Mouse (Mus musculus): ENCODE results near the gene Pink1.

Pink1 gene

DNA sequence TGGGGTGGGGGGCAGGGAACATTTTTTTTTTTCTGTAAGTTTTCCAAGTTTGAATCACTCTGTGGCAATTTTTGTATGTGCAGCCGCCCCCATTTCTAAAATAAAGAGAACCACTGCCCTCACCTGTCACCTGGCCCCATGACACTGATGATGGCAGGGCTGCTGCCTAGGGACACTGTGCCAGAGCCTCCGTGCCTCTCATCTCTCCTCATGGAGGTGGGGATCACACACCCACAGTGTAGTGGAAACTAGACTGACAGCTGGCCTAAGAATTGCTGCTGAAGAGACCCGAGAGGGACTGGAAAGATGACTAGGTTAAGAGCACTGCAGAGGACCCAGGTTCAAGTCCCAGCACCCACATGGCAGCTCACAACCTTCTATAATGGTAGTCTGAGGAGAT is 14.0 kb downstream of the Pink1 start:
- no peak for DNase-seq (ENCODE audit: low spot score)

DNA sequence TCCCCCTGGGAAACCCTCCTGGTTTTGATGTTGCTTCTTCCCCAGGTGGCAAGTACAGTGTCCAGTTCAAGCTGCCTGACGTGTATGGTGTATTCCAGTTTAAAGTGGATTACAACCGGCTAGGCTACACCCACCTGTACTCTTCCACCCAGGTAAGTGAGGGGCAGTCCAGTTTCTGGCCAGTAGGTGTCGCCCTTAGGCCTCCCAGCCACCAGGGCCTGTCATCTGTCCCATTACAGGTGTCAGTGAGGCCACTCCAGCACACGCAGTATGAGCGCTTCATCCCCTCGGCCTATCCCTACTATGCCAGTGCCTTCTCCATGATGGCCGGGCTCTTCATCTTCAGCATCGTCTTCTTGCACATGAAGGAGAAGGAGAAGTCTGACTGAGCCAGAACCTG is 14.5 kb downstream of the Pink1 start:
- no peak for DNase-seq (ENCODE audit: low spot score)

DNA sequence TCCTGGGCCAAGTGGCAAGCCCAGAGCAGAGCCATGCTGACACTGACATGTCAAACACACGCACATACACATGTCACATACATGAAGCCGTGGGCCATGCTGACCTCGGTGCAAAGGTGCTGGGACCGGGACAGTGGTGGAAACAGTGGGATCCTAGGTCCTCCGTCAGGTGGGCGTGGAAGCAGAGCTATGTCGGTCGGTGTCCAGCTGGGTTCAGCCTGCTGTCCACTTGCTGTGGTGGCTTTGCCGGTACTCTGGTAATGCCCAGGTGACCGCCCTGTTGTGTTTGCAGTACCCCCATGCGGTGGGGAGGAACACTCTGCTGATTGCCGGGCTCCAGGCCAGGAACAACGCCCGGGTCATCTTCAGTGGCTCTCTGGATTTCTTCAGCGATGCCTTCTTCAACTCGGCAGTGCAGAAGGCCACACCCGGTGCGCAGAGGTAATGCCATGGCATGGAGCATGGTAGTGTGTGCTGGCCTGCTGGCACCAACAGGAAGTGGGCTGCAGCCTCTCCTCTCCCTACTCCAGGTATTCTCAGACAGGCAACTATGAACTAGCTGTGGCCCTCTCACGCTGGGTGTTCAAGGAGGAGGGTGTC is 15.7 kb downstream of the Pink1 start:
- DNase-seq (ENCODE audit: low spot score) = no peak

DNA sequence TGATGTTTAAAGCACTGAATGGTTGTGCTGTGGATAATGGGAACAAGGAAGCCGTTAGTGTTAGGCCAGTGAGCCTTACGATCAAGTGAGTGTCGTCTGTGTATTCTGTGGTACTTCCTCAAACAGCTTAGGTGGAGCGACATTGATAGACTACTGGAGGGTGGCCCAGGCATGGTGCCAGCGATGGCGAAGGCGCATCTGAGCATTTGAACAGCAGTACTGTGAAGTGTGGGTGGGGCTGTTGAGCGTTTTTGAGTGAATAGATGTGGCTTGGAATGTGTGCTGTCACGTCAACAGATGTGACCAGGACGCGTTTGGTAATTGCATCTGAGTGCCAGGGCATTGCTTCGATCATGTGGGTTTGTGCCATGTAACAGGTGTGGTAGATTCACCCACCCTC is 18.4 kb downstream of the Pink1 start:
- no peak for DNase-seq (ENCODE audit: low spot score)

DNA sequence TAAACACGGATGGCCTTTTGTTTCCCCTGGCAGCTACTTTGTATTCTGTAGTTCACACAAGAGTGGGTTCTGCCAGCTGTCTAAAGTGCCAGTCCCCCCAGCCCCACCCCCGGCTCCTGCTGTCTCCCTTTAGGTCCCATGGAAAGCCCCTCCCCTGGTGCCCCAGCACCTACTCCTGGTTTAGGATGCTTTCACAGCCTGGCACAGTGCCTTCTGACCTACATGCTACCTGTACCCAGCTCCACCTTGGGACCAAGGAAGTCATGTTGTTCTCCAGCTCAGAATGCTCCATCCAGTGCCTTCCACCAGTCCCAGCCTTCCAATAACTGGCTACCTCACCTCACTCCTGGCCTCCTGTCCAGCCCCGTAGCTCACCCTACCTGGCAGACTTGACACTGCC is 19.1 kb downstream of the Pink1 start:
- no peak for DNase-seq (ENCODE audit: low spot score)

DNA sequence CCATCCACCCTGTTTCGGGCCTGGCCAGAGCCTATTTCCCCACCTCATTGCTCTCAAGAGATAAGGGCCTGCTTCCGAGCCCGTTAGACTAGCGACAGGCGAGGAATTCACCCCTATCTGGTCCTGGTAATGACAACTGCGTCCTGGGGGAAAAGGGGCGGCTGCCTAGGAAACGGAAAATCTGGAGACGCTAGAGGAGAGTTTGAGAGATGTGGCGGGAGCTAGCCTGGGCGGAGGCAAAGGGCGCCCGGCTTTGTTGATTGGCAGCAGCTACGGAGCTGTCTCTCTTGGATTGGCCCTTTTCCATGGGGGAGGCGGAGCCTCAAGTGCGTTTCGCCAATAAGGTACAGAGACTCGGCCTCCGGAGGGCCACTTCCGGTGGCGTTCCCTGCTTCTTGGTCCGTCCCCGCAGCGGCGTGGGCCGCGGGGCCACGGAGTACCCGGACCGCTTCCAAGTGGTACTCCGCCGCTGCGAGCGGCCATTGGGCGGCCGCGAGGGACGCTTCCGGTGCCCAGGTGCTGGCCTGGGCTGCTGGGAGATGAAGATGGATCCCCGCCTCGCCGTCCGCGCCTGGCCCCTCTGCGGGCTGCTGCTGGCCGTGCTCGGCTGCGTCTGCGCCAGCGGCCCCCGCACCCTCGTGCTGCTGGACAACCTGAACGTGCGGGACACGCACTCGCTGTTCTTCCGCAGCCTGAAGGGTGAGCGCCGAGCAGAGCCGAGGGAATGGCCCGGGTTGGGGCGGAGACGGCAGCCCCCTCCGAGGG is 21.6 kb downstream of the Pink1 start, which contains the start of gene Ddost:
Gene Ddost, plus strand, starts transcription at position 391 of the 765 bp plus-strand sequence.
- peak; percentile 99 for DNase-seq (ENCODE audit: low spot score)

DNA sequence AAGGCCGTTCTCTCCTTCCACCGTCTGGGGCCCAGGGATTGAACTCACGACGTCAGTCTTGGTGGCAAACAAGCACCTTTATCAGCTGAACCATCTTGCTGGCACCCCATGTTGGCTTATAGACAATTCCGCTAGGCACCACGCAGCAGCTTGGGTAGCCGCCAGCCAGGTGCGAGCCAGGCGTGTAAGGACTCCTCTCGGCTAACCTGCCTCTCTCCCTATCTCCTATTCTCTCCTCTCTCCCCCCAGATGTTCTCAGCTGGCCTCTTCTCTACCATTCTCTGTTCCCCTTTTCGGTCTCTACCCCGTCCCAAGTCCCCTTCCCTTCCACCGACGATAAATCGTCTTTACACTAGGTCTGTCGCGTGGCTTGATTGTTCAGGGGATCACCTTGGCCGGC is 22.4 kb downstream of the Pink1 start:
- no peak for DNase-seq (ENCODE audit: low spot score)

DNA sequence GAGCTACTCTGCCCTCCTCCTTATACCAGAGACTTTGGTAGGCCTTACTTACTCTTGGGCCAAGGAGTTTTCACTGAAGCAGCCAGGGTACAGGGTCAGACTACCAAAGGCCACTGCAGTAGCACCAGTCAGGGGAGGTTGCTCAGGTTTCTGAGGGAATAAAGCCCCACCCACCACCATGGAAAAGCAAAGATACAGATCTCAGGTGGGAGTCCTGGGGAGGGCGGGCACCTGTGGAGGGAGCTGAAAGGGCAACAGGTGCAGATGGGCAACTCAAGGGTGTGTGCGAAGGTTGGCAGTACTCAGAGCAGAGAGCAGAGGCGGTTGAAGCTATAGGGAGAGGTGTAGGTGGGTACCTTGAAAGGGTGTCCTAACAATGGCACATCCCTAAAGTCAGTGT is 23.1 kb downstream of the Pink1 start:
- no peak for DNase-seq (ENCODE audit: low spot score)

DNA sequence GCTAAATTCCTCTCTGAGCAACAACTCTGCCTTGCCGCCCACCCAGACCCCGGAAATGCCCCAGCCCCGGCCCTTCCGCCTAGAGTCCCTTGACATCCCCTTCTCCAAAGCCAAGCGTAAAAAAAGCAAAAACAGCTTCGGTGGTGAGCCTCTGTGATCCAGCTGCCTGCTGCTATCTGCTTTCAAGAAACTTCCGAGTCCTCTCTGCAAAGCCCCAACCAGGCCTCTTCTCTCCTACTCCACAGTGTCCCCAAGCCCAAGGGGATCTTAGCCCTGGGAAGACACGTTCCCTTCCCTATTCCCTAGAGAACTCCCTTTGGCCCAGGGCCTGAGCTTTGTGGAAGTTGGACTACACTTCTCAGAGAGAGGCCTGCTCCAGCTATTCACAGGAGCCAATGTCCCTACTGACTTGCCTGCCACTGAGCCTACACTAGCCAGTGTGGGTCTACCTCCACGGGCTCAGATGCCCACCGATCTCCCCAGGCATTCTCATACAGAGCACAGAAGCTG is 24.8 kb downstream of the Pink1 start:
- no peak for DNase-seq (ENCODE audit: low spot score)

DNA sequence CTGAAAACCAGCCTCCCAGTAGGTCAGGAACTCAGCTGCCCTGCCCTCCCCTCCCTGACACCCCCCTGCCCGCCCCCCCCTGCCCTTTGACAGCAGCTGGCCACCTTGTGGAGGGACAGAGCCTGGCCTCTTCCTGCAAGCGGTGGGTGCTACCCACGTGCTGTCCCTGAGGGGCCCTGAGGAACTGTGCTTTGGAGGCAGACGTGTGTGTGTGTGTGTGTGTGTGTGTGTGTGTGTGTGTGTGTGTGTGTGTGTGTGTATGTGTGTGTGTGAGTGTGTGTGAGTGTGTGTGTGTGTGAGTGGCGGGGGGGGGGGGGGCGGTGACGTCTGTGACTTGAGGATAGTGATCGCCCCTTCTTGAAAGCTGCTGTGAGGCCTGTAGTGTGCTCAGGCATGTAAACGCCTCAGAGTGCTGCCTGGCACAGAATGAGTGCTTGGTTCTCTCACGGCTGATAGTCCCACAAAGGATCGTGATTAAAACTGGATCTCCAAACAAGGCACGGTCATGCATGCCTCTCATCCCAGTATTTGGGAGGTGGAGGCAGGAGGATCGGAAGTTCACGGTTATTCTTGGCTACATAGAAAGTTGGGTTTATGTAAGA is 32.1 kb downstream of the Pink1 start:
- no peak for DNase-seq (ENCODE audit: low spot score)

DNA sequence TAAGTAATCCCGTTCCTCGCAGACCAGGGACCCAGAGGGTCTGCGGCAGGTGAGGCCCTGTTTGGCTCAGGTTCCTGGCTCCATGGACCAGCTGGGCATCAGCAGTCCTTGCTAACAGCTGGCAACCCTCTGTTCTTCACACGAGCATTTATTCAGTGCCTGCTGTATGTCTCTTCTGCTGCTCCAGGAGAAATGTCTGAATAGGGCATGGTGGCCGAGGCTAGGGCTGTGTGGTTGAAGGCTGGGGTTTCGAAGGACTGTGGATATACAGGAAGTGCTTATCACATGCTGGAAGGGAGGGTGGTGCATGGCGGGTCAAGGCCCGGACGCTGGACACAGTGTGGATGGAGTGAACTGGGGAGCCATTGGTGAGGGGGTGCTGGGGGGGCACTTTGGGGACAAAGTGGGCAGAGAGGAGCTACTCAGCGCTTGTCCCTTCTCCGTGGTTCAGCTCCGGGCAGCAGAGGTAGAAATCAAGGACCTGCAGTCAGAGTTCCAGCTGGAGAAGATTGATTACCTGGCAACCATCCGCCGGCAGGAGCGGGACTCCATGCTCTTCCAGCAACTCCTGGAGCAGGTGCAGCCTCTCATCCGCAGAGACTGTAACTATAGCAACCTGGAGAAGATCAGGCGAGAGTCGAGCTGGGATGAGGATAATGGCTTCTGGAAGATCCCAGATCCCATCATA is 32.7 kb downstream of the Pink1 start:
- no peak for DNase-seq (ENCODE audit: low spot score)

DNA sequence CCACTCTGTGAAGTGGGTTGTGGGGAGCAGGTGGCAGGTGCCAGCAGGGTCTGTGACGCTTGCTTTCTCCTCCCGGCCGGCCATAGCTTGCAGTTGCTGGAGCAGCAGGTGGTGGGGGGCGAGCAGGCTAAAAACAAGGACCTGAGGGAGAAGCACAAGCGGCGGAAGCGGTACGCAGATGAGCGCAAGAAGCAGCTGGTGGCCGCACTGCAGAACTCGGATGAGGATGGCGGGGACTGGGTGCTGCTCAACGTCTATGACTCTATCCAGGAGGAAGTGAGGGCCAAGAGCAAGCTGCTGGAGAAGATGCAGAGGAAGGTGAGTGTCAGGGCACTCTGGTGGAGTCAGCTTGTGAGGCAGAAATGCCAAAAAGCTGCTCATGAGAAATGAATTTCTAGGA is 34.1 kb downstream of the Pink1 start:
- DNase-seq (ENCODE audit: low spot score) = no peak

DNA sequence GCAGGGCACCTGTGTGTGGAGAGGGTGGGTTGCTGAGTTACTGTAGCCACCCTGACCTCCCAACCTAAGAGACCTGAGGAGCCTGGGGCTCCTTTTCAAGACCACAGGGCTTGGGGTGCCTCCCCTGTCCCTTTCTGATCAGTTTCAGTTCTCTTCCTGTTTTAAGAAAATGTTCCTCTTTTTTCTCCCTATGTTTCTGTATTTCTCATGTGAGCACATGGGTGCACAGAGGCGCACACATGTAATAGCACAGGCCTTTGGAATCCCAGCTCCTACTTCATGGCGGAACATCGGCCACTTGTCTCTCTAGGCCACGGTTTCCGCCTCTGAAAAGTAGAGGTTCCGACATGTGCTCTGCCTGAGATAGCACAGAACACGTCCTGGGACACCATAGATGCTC is 37.4 kb downstream of the Pink1 start:
- no peak for DNase-seq (ENCODE audit: low spot score)

DNA sequence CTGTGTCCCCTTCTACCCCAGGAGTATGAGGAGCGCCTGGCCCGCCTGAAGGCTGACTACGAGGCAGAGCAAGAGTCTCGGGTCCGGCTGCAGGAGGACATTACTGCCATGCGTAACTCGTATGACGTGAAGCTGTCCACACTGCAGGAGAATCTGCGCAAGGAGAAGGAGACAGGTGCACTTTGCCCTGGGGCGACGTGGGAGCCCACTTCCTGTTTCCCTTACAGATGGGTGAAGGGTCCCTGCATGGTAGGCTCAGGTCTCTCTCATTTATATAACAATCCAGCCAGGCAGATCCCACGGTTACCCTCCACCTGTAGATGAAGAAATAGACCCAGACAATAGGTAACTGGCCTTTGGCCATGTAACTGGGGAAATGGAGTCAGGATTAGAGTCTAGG is 39.7 kb downstream of the Pink1 start:
- DNase-seq (ENCODE audit: low spot score) = no peak

DNA sequence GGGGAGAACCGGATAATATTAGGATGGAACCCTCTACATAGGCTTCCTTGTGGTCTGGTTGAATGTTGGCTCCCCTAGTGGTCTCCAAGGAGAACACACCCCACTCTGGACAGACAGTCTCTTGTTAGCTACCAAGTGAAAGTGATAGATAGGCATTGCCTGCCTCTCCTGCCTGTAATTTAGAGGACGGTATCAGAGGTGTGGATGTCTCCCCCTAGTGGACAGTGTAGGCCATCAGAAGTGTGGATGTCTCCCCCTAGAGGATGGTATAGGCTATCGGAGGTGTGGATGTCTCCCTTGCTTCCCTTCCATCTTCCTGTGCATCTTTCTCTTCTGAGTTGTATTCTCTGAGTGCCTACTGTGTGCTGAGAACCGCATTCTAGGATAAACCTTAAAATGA is 43.3 kb downstream of the Pink1 start:
- peak; percentile 62 for DNase-seq (ENCODE audit: low spot score)

DNA sequence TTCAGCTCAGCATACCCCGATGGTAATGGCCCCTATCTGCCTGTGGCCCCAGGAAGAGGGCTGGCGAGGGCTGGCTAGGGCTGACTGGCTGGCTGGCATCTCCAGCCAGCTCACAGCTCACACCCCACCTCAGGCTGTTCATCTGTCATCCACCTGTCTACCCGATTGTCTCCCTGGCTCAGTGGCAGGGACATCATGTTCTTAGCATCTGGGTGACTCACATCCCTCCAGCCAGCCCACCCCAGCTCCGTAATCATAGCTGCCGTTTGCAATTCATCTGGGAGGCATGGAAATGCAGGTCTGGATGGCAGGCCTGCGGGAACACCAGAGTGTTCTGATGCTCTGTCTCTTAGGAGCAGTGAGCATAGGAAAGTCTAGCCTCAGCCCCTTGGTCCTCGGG is 47.8 kb downstream of the Pink1 start:
- no peak for DNase-seq (ENCODE audit: low spot score)

DNA sequence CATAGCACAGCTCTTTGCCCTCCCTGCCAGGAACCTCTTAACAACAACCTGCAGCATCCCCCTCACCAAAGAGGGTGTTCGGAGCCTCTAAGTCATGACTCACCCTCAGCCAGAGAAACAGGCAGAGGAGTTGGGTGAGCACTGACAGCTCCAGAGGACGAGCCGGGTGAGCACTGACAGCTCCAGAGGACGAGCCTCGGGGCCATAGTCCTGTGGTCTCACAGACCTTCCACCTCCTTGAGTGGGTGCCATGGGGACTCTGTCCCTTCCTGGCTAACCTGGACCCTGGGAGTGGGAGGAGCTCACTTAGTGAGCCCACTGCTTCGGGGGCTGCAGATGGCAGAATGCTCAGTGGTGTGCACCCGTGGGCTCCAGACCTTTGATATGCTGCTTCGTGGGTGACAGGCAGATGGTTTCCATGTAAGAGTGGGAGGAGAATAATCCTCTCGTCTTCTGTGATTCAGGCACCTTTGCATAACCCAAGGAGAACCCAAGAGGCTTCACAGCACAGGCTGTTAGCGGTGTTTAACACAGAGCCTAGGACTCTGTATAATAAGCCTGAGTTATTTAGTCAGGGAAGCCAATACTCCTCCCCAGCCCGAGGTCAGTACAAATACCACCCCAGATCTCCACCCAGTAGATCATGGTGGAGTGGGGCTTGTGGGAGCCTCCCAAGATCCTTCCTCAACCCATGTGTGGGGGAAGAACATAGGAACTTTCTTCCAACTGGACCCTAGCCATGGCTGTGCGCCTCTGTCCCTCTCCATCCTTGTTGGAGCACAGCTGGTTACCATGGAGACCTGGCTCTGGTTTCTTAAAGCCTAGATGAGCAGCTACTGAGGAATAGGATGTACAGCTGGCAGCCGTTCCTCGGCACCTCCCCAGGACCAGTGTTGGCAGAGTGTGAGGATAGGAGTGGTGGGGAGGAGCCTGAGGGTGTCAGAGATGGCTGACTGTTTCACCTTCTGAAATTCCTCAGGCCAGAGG is 53.8 kb downstream of the Pink1 start:
- peak; percentile 58 for DNase-seq (ENCODE audit: low spot score)

DNA sequence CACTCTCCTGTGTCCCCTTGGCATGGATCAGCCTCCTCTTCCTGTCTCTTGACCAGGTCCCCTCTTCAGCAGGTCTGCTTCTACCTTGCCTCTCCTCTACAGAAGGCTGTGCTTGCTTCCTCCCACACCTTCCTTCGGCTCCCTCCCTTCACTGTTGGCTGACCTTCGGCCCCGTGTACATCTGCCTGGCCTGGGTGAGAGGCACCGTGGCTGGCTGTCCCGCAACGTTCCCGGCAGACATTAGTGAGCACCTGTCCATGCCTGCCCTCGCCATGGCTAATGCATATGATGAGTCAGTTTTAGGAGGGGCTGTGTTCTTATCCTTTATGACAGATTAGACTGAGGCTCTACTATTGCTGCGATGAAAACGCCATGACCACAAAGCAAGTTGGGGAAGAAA is 58.2 kb downstream of the Pink1 start:
- DNase-seq (ENCODE audit: low spot score) = no peak

Data from testis, postnatal 14 days (tissue).